Mouse (Mus musculus) liver, adult 2 months (tissue): ENCODE measurements around the gene Rnf185.

Experiments
- CTCF ChIP-seq: fragments of 200-500 bp; IDR thresholded peaks from 2 replicates; pipeline ENCODE4 v1.5.1; 2011; ENCODE audit warnings: low read depth, low read length, control low read depth
- POLR2A ChIP-seq: fragments of 200-500 bp; IDR thresholded peaks from 2 replicates; pipeline ENCODE4 v1.6.1; 2011; ENCODE audit warnings: low read length, control low read depth; ENCODE audit not compliant: insufficient read depth; ENCODE audit errors: extremely low read depth

GRCm38 (mm10) chr11:3442677-3443076 is 9.5 kb downstream of the Rnf185 start:
- no peak for TF ChIP-seq CTCF
- TF ChIP-seq POLR2A = no peak
